Mouse (Mus musculus) thymus, adult 2 months (tissue): ENCODE results near the gene Acr. TPM values are rescaled to one million over a fixed set of nuclear protein-coding genes. Genes with fewer than 3 reads are reported as not detected.
A peak's percentile ranks its signal among the peaks of the same experiment; 100 is the strongest.

Experiments used
- DNase-seq: peaks from one replicate; pipeline ENCODE4 v3.0.0; 2021
- H3K27ac ChIP-seq: fragments of 200-500 bp; 2 replicates; pipeline ENCODE4 v1.5.1; 2012; ENCODE audit warnings: low read length, control low read depth; ENCODE audit not compliant: control insufficient read depth, insufficient read depth
- H3K27me3 ChIP-seq: fragments of 200-500 bp; 2 replicates; pipeline ENCODE4 v1.6.1; 2012; ENCODE audit warnings: mild to moderate bottlenecking, low read length, moderate library complexity, mixed read lengths; ENCODE audit not compliant: control insufficient read depth, insufficient read depth
- H3K36me3 ChIP-seq: fragments of 200-500 bp; 2 replicates; pipeline ENCODE4 v1.6.1; 2012; ENCODE audit warnings: mild to moderate bottlenecking, low read length, moderate library complexity; ENCODE audit not compliant: control insufficient read depth, insufficient read depth
- H3K4me1 ChIP-seq: fragments of 200-500 bp; replicated peaks from 2 replicates; pipeline ENCODE4 v1.6.1; 2012; ENCODE audit warnings: low read length; ENCODE audit not compliant: control insufficient read depth, insufficient read depth
- H3K4me3 ChIP-seq: fragments of 200-500 bp; 2 replicates; pipeline ENCODE4 v1.5.1; 2012; ENCODE audit warnings: mild to moderate bottlenecking, low read length, control low read depth, moderate library complexity; ENCODE audit not compliant: control insufficient read depth, insufficient read depth
- CTCF ChIP-seq: fragments of 200-500 bp; IDR thresholded peaks from 2 replicates; pipeline ENCODE4 v1.5.1; 2012; ENCODE audit warnings: mild to moderate bottlenecking, control low read depth, low read length, moderate library complexity, borderline replicate concordance; ENCODE audit not compliant: control insufficient read depth, poor library complexity, insufficient read depth; ENCODE audit errors: extremely low read depth
- POLR2A ChIP-seq: fragments of 200-500 bp; IDR thresholded peaks from 2 replicates; pipeline ENCODE4 v1.6.1; 2012; ENCODE audit warnings: mild to moderate bottlenecking, low read length, control low read depth, moderate library complexity; ENCODE audit not compliant: control insufficient read depth, poor library complexity, insufficient read depth; ENCODE audit errors: extremely low read depth
- WGBS: fragments of 180-500 bp; shearing (Covaris S2); methylation state at CpG from one replicate; pipeline ENCODE4 v1.1.7; 2018; 5-methylcytosine and 5-hydroxymethylcytosine counted together
- polyA plus RNA-seq: library from polyadenylated mRNA; depleted of rRNA; stranded (reverse); fragments of >200 nt; gene quantifications from 2 replicates; pipeline ENCODE4 v1.2.3, GENCODE M21; 2012

Acr gene
- polyA plus RNA-seq, 1 experiment, result 0.16 TPM

DNA sequence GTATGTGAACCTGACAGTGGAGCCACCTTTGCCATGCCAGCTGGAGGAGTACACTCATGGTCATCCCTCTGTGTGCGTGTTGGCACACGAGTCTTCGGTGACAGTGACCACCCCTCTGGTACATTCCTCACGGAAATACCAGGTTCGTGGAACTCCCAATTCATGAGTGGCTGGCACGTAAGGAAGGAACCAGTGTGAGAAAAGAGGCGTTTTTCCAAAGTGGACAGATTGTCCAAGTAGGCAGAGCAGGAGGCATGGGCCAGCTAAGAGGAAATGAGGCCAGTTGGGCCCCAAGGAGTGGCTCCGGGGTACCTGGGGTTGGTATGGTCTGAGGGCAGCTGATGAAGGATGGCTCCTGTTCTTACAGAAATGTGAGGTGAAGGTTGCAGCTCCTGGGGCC is 42.7 kb upstream of the Acr start:
- 97% methylated on average over 8 of the region's 8 CpGs for WGBS

DNA sequence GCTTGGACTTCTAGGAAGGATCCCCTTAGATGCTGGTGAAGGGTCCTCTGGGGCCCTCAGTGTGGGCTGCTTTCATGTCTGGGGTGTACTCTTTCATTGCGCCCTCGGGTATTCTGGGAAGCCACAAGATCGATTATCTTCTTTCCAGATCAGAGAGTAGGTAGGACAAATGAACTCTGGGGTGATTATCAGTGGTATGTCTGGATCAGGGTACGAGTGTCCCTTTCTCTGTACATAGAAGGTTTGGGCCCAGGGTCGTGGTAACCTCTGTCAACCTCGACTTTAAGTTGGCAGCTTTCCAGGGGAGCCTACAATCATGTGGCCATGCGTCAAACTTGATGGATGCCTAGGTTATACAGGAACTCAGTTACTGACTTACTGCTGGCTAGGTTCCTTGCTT is 42.2 kb upstream of the Acr start:
- no peak for DNase-seq
- TF ChIP-seq CTCF (no peak), POLR2A (no peak)
- WGBS, result 41% methylated on average over 7 of the region's 7 CpGs
- Histone ChIP-seq H3K4me1 (no peaks in the 10 kb centered on the region), H3K36me3 (no peaks in the 10 kb centered on the region), H3K4me3 (no peak overlapping the region), H3K27ac (no peak overlapping the region), H3K27me3 (no peaks in the 10 kb centered on the region)

More for the DNA sequence above, 42.7 kb upstream of the Acr start:
- H3K4me3 ChIP-seq, result no peak overlapping the region
- H3K27ac ChIP-seq, result no peak overlapping the region
- H3K27me3 ChIP-seq, result no peaks in the 10 kb centered on the region
- no peaks in the 10 kb centered on the region for H3K36me3 ChIP-seq
- DNase-seq, result no peak
- TF ChIP-seq POLR2A, result no peak
- H3K4me1 ChIP-seq, result no peaks in the 10 kb centered on the region

DNA sequence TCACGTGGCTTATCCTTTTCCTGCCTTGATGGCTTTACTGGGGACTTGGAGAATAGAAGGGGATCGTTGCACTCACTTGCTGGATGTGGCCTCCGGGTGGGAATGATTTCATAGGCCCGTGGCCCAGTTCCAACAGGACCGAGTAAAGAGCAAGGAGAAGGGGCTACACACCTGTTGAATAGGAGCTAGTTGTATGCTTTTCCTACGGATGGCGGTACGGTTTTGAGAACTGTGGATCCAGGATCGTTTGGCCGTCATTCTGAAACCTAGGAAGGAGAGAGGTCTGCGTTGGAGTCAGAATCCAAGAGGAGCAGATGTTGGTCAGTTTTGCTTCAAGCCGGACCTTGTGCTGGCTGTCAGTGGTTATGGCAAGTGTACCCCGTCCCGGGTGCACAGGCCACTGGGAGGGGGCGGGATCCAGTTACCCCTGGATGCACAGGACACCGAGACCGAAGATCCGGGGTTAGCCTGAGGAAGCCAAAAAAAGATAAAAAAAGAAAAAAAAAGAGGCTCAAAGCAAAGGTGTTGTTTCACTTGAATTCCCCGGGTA is 41.3 kb upstream of the Acr start:
- H3K4me1 ChIP-seq, result no peaks in the 10 kb centered on the region
- no peak for DNase-seq
- H3K4me3 ChIP-seq, result no peak overlapping the region
- H3K27me3 ChIP-seq, result no peaks in the 10 kb centered on the region
- no peak overlapping the region for H3K27ac ChIP-seq
- no peaks in the 10 kb centered on the region for H3K36me3 ChIP-seq
- TF ChIP-seq CTCF (no peak), POLR2A (no peak)
- 94% methylated on average over 19 of the region's 19 CpGs for WGBS

DNA sequence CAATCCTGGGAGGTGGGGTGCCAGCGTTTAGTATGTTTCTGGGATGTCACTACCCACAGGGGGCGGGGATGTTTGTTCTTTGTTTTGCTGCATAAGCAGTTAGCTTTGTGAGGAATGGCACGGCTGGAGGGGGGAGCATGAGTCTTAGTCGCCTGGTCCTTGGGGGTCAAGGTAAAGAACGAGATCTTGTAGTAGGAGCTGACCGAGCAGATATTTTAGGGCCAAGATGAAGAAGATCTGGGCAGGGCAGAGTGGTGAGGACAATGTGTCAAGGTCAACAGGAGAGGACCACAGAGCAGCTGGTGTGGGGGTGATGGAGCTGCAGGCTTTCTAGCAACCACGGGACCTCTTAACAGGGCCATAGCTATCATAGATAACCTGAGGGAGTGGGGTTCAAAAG is 40.7 kb upstream of the Acr start:
- H3K36me3 ChIP-seq, result no peaks in the 10 kb centered on the region
- WGBS, result 94% methylated on average over 7 of the region's 7 CpGs
- H3K27me3 ChIP-seq, result no peaks in the 10 kb centered on the region
- no peak overlapping the region for H3K27ac ChIP-seq
- DNase-seq, result no peak
- H3K4me3 ChIP-seq, result no peak overlapping the region
- no peak for TF ChIP-seq CTCF
- TF ChIP-seq POLR2A, result no peak
- no peaks in the 10 kb centered on the region for H3K4me1 ChIP-seq

DNA sequence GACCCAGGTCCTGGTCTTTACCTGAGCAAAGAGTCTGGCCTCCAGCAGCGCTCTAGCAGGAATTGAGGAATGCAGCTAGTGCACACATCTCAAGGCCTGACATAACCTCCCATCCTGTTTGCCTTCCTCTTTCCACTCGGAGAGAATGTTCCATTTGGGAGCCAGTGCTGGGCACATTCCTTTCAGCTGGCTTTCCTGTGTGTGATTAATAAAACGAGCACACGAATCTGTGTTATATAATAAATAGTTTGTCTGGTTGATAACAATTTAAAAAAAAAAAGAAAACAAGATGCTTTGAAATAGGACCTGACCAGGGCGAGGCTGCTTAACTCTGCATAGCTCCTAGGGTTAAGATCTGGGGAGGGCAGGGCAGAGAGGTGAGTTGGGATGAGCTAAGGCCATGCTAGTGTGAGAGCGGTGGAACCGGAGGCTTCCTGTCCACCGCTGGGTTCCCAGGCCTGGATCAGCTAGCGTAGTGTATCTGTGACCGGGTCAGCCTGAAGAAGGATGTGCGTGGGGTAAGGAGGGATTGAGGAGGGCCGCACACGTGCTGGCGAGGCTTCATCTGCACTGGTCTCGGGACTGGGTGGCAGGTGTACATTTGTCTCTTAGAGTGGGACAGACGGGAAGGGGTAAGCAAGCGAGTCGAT is 39.8 kb upstream of the Acr start:
- 95% methylated on average over 18 of the region's 18 CpGs for WGBS
- no peak for DNase-seq
- no peak overlapping the region for H3K27ac ChIP-seq

DNA sequence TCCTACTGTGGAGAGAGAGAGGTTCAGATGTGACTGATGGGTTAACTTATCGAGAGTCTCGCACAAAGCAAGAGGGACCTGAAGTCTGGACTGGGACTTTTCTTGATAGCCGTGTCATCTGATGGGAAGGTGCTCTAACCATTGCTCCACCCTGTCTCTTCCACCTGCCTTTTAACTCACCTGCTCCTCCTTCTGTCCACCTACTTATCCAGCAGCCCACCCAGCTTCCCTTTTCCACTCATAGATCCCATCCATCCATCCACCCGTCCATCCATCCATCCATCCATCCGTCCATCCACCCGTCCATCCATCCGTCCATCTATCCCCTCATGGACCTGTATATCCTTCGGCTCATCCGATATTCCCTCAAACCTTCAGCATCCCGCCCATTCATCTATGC is 39.2 kb upstream of the Acr start:
- WGBS, result 98% methylated on average over 10 of the region's 10 CpGs
- Histone ChIP-seq H3K27ac (no peak overlapping the region), H3K4me1 (no peaks in the 10 kb centered on the region), H3K4me3 (no peak overlapping the region), H3K27me3 (no peaks in the 10 kb centered on the region), H3K36me3 (no peaks in the 10 kb centered on the region)
- DNase-seq, result no peak
- no peak for TF ChIP-seq CTCF
- TF ChIP-seq POLR2A, result no peak

More for the DNA sequence above, 39.8 kb upstream of the Acr start:
- H3K27me3 ChIP-seq, result no peaks in the 10 kb centered on the region
- no peak for TF ChIP-seq POLR2A
- TF ChIP-seq CTCF, result no peak
- H3K4me1 ChIP-seq, result no peaks in the 10 kb centered on the region
- H3K4me3 ChIP-seq, result no peak overlapping the region
- H3K36me3 ChIP-seq, result no peaks in the 10 kb centered on the region

DNA sequence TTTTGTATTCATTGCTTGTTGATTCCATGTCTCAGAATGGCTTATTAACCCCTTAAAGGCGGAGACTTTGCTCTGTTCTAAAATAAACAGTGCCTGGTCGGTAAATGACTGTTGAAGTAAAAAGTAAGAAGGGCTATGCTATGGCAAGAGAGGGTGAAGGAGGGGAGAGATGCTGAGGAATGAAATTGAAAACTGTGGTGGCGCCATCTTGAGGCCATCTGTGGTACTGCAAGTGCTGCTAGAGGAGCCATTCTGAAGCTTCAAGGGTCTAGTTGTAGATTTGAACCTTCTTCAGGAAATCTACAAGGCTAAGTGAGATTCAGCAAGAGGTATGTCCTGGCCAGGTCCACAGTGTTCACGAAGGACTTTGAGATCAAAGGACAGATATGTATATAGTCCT is 37.8 kb upstream of the Acr start:
- peak; percentile 46 for DNase-seq
- H3K36me3 ChIP-seq, result no peaks in the 10 kb centered on the region
- 42% methylated on average over 4 of the region's 4 CpGs for WGBS
- H3K27me3 ChIP-seq, result no peaks in the 10 kb centered on the region
- H3K4me1 ChIP-seq, result no peaks in the 10 kb centered on the region
- H3K27ac ChIP-seq, result no peak overlapping the region
- TF ChIP-seq CTCF (no peak), POLR2A (no peak)
- no peak overlapping the region for H3K4me3 ChIP-seq
